Mouse (Mus musculus) cerebellum, postnatal 4 days (tissue): Measurements from ENCODE around the gene Gm813.
"Not testable (repeated sequence)": the region's sequence is repeated elsewhere in the genome, so short reads cannot be mapped to it uniquely, and the experiment has no call there.

Experiments
- DNase-seq, 2 experiments: peaks; one replicate each; pipeline ENCODE4 v3.0.0; 2022; ENCODE audit warnings: low spot score in 2 of 2, mixed read lengths in 1 of 2

The Gm813 gene

DNA sequence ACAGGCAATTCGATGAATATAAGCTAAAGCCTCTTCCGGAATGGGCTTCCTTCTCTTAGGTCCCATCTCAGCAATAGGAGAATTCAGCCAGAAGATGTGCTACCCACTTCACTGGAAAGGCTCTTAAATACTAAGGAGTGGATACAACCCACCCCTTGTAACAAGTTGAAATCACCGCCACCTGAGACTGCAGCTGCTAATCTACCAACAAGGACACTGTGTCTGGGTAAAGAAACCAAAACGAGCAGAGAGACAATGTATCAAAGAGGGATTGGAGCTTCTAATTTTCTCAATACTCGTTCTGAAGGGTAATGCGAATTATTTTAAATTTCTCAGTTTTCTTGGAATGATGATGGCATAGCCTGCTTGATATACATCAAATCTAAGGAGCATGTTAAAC is at the start of gene Gm813:
TSS of gene Gm813 (minus strand) at position 101 of the 400 bp plus-strand sequence.
- DNase-seq: no peak

DNA sequence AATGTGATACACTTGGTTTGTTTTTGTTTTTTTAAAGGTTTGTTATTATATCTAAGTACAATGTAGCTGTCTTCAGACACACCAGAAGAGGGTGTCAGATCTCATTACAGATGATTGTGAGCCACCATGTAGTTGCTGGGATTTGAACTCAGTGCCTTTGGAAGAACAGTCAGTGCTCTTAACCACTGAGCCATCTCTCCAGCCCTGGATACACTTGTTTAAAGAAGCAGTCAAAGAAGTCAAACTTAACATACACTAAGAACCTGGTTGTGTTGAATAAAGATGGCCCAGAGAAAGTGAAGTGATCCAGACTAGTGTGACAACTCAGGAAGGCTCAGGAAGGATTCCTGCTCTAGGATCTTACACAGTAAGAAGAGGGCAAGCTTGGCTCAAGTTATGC is 48.4 kb upstream of the Gm813 start:
- DNase-seq: not testable (repeated sequence)

DNA sequence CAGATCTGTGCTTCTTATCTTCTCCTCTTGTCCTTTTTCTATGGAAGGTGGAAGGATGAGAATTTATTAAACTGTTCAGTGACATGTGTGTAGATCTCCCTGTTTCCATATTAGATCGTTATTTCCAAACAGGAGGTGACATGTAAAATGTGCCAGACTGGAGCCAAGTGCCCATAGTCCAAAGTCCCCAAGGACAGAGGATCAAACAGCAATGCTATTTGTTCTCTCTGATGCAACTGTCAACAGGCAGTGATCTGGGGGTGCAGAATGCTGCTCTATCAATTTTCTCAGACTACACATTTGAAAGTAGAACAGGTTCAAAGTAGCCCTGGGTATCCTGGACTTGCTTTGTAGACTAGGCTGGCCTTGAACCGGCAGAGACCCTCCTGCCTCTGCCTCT is 47.0 kb upstream of the Gm813 start:
- no peak for DNase-seq

DNA sequence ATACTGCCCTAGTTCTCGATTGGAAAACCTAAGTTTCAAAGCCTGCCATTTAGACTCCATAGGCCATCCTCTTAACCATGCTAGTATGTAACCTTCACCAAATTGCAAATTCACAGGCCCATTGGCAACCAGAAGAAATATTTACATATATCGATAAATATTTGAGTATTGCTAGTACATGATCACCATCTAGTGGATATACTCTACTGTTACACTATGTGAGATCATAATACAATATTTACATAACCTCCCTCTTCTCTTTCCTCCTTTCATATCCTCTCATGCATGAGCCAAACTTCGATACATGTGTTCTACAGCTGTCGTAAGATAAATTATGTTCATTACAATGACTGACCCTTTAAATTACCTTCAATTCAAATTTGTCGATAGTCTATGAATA is 46.2 kb upstream of the Gm813 start:
- DNase-seq: no peak

DNA sequence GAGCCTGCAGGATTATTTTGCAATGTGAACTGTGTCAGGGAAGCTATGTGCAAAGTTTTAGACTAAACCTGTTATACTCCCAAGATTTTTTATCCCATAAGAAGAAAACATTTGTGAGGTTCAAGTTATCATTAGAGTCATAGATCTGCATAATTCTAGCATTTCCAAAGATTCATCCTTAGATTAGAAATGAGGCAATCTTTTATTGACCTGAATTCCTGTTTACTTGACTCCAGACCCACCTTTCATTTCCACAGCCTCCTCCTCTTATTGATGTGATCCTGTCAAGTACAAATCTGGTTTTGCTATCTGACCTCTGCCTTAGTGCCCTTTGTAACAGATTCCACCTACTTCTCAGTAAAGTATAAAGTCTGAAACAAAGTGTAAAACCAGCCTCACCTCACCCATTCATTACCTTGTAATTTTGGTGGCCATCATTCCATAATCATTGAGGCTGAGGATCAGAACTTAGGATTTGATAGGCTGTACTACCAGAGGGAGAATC is 45.6 kb upstream of the Gm813 start:
- DNase-seq: no peak

- DNase-seq: no peak
Measured at GRCm38 (mm10) chr16:58661826-58662225, 45.0 kb upstream of the Gm813 start.

- DNase-seq: no peak
Measured at GRCm38 (mm10) chr16:58658668-58659067, 41.9 kb upstream of the Gm813 start.

DNA sequence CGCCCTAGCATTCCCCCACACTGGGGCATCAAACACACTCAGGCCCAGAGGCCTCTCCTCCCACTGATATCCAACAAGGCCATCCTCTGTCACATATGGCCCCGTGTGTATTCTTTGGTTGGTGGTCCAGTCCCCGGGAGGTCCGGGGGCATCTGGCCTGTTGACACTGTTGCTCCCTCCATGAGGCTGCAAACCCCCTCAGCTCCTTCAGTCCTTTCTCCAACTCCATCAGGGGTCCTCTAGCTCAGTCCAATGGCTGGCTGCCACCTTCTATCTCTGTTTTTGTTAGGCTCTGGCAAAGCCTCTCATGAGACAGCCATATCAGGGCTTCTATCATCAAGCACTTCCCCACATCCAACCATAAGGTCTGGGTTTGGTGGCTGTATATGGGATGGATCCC is 39.7 kb upstream of the Gm813 start:
- no peak for DNase-seq

DNA sequence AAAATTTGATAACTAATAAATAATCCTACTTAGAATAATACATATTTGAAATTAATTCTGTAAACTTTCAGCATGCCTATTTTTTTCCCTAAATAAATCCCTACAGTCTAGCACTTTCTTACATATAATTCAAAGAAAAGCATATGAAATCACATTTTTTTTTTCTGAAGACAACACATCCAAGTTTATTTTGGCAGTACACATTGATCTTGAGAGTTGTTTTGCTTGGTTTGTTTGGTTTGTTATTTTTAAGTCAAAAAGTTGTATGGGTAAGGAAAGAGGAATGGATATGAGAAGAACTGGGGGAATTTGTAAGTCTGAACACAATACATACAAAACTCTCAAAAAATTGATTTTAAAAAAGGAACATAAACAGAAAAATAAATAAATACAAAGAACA is 39.0 kb upstream of the Gm813 start:
- no peak for DNase-seq

DNA sequence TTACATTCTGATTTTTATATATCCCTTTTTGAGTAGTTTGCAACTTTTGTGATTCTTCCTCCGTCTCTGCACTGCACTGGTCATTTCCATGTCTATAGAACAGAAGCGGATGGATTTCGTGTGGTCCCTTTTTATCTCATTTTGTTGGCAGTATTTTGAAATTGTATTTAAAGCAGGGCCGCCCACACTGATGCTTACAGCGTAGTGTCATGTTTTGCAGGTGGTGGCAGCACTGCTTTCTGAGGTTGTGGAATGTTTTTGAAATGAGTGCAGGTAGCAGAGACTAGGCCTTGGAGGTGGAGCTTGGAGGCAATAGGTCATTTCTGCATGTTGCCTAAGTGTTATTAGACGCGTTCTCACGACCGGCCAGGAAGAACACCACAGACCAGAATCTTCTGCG is 33.2 kb upstream of the Gm813 start:
- DNase-seq: no peak

DNA sequence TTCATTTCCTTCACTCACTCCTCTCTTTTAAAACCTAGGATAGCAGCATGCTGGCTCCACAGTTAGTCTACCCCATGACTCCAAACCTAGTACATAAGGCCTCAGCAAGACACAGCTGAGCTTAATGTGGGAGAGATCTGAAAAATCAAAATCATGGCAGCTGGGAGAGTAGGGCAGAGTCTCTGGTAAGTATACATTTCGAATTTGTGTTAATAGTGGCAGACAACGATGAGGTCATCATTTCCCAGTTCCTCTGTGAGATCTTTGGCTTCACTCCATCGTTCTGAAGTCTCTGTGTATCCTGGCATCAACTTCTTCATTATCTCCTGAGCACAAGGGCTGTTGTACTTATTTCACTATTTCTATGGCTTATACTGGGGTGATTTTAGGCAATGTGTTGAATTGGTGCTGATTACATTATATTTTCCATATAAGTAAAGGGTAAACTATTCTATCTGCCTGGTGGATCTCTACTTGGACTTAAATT is 22.0 kb upstream of the Gm813 start, which contains the start of gene E330017A01Rik:
TSS of gene E330017A01Rik (minus strand) at position 51 of the 487 bp plus-strand sequence.
- DNase-seq: no peak

- DNase-seq: no peak
Measured at GRCm38 (mm10) chr16:58638016-58638415, 21.2 kb upstream of the Gm813 start.

DNA sequence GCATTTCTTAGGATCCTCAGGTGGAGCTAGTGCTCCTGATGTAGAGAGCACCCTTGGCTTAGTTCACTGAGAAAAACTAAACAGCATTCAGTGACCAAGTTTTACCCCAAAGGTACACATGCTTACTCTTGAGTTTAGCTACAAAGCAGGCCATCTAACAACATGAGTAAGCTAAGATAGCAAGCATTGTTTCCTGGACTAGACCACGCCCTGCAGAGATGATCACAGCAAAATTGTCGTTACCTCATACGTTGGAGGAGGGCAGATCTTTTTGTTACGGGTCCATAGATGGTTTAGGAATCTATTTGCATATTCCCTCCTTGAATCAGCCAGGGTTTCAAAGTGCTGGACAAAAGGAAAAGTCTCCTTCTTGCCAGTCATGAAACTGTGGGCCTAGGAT is 20.7 kb upstream of the Gm813 start:
- DNase-seq: no peak

DNA sequence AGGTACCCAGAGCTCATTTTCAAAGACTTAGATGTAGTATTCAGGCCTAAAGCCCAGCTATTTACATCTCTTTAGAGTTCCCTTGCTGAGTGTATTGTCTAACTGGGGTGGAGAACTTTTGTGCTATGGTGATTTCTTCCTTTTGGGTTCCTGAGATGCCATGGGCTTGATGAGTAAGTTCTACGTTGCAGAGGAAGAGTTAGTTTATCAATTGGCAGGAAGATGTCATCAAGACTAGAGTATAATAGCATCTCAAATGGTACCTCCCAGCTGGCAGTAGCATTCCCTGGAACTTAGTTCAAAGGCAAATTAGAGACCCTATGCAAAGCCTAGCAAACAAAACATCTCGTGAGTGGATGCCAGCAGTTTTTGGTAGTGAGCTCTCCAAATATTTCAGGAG is 19.1 kb upstream of the Gm813 start:
- no peak for DNase-seq

- DNase-seq: no peak
Measured at GRCm38 (mm10) chr16:58629736-58630135, 13.0 kb upstream of the Gm813 start.

DNA sequence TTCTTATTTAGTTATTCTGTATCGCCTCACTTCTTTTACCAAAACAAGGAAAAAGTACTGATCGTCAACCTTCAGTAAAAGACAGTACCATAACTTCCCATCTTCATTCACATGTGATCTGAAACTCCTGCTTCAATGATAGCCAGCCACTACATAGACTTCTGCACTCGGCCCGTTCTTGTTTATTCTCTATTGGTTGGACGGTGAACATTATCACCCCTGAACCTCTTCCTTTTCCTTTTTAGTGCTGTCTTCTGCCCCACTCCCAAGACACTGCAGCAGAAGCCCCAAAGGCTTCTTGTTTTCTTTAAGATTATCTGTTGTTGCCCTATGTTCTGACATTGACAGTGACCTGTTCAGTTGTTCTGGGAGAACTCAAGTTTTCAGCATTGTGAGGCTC is 12.2 kb upstream of the Gm813 start:
- DNase-seq: no peak

GRCm38 (mm10) chr16:58628336-58628680 is 11.5 kb upstream of the Gm813 start:
- no peak for DNase-seq

DNA sequence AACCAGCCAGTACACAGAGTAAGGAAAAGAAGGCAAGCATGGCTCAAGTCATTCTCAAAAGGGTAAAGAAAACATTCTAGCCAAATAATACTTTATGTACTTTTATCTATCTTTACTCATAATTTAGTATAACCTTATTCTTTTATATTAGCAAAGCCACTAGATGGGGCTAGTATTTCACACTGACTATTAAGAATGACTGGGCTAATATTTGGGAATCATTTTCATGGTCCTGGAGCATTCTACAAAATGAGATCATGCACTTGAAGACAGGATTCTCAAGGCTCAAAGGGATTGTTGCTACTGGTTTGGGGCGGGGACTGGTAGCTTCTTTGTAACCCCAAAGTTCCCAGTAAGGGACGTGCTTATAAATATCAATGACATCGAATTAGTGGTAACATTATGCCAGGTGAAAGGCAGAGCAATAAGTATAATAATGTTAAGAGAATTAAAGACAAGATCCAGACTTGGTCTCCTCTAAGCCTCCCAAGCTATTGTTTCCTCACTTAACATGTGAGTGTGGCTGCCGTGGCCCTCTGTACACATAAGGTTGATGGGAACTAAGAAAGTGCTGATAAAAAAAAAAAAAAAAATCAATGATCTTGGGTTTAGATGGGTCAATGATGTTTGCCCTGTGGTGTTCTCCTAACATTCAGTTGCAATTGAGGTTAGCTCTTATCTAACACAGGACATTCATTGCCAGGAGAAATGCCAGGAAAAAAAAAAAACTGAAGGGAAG is 11.0 kb upstream of the Gm813 start:
- no peak for DNase-seq

DNA sequence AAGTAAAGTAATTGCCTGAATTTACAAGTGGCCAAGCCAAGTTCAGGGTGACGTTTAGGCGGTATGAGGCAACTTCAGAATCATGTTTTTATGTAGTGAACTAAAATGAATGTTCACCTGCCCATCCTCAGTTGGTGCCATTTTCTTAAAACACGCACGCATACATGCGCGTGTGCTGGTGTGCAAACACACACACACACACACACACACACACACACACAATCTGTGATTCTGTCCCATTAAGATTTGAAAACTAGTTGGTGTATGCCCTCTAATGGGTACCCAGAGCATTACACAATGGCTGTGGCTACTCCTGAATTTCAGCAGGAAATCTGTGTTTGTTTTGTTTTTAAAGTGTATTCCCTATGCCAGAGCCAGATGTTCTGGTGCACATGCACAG is 7.2 kb upstream of the Gm813 start:
- DNase-seq: peak in 1 of 2 experiments; percentile 6

DNA sequence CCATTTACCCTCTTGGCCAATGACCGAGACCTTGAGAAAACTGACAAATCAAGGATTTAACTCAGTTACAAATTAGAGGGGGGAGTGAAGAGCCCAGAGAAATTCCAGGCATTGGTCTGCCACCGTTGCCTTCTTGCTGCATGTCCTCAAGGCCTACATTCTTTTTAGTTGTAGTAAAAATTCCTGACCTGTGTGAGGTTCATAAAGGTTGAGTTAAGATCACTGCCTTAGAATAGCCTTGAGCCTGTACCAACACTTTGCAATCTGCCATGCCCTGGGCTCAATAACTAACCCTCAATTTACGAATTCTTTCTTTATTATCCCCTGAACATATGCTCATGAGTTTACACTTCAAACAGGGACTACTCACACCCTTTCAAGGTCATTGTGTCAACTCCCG is 6.3 kb upstream of the Gm813 start:
- no peak for DNase-seq

DNA sequence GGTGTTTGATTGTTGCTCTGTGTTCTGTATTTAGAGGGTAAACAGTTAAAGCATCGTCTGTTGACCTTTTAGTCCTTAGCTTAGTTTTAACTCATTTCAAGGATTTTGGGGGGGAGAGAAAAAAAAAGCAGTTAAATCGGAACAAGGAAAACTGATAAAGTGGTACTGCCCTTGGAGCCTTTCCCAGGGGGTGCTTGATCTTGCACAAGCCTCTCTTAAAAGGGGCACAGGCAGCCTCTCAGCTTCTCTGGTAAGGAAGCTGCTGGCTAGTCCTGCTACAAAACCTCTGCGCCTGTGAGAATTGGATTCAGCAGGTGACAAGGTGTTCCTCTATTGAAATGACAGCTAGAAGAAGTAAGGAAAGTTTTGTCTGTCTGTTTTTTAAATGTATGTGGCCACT is 5.6 kb upstream of the Gm813 start:
- DNase-seq: no peak

GRCm38 (mm10) chr16:58617346-58617745 is 568 bp upstream of the Gm813 start:
- DNase-seq: no peak

DNA sequence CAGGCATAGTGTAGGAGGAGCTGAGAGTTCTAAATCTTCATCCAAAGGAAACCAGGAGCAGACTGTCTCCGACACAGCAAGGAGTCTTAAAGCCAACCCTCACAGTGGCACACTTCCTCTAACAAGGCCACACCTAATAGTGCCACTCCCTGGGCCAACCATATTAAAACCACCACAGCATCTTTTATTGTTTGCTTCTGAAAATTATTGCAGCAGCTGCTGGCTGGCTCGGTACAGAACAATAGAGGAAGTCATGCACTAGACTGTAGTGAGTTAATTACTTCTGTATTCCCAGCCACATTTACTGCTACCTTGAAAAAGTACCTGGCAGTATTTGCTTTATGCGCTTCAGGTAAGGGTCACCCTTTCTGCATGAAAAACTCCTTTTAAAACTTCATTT is 3.8 kb downstream of the Gm813 start:
- no peak for DNase-seq

GRCm38 (mm10) chr16:58607101-58607500 is 9.7 kb downstream of the Gm813 start:
- DNase-seq: no peak
